Comparison of ENCODE assay signal across 28 mouse cellular contexts in the genomic region with DNA sequence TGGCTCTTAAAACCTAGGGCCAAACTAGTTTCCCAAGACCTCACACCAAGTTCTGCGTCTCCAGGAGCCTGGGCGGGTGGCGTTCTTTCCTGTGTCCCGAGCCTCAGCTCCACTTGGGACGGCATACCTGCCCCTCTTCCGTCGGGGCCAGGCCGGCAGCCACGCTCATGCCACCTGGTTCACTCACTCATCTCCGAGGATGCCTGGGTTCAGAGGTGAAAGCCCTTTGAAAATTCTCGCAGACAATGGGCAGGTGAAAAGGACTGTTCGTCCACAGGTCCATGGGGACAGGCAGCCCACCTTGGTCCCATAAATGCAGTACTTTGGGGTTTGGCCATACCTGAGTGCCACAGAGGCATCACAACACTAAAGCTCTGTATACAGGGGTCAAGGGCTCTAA. TPM values are rescaled to one million over a fixed set of nuclear protein-coding genes. Genes with fewer than 3 reads are reported as not detected.
A peak's percentile ranks its signal among the peaks of the same experiment; 100 is the strongest.
DNase-seq lines count a peak whose midpoint lies in the region; ATAC-seq and TF ChIP-seq lines count a peak whose summit lies in the region.
"Had no signal": no experiment of that assay in that cellular context is flagged by ENCODE, and none has a peak within 500 bp of the region (broad histone marks: within the 10 kb centered on the region; RNA-seq: fewer than 3 reads in every experiment).

No protein-coding gene starts in this region.

- H3K9me3 ChIP-seq in heart, postnatal 0 days (replicated peaks; ENCODE audit: control insufficient read depth, low read length), result no peaks in the 10 kb centered on the region
- H3K9me3 ChIP-seq in heart, embryonic 11.5 days (replicated peaks; ENCODE audit: control insufficient read depth, low read length), result no peaks in the 10 kb centered on the region
- H3K9me3 ChIP-seq in liver, embryonic 13.5 days (replicated peaks), result no peaks in the 10 kb centered on the region
- H3K9me3 ChIP-seq: embryonic facial prominence, embryonic 15.5 days; G1E; heart, embryonic 12.5 days; hindbrain, embryonic 15.5 days; limb, embryonic 13.5 days; midbrain, embryonic 10.5 days; neural tube, embryonic 13.5 days; stomach, embryonic 15.5 days had no signal

- no peak for ATAC-seq in heart, postnatal 0 days (ENCODE audit: insufficient read depth, low read depth)
- no peak for ATAC-seq in heart, embryonic 11.5 days (replicated peaks; ENCODE audit: insufficient number of reproducible peaks, low FRiP score, low TSS enrichment)
- no peak for ATAC-seq in liver, embryonic 13.5 days (ENCODE audit: low read depth)
- ATAC-seq: forebrain, postnatal 0 days; midbrain, embryonic 16.5 days had no signal

- DNase-seq in heart, postnatal 0 days (ENCODE audit: low spot score), result no peak
- no peak for DNase-seq in spleen, adult 2 months (ENCODE audit: low read depth in 1 of 2, low spot score in 2 of 2)
- DNase-seq in spleen, adult 12 weeks (ENCODE audit: low spot score), result no peak
- no peak for DNase-seq in liver, embryonic 13.5 days
- no peak for DNase-seq in Muller cell, postnatal 12 days (ENCODE audit: inconsistent ontology term)
- DNase-seq in adrenal gland, adult 2 months, result no peak
- DNase-seq: adrenal gland, adult 8-10 months; B cell, adult 2 months; cerebellum, adult 8-10 months; cerebellum, postnatal 36 days; forebrain, postnatal 0 days; gastrocnemius, postnatal 36 days; heart, postnatal 4 days; kidney, adult 9 months; kidney, postnatal 25 days; thymus, postnatal 25 days had no signal

- no peak for TF ChIP-seq EP300 in heart, postnatal 0 days (IDR thresholded peaks at IDR 0.05; ENCODE audit: low read depth)

- no peak overlapping the region for H3K4me3 ChIP-seq in heart, postnatal 0 days (ENCODE audit: low read depth, low read length)
- no peak overlapping the region for H3K4me3 ChIP-seq in heart, embryonic 11.5 days (ENCODE audit: low read depth, low read length)
- no peak overlapping the region for H3K4me3 ChIP-seq in spleen, adult 2 months (ENCODE audit: extremely low read depth, insufficient read depth, insufficient read length)
- no peak overlapping the region for H3K4me3 ChIP-seq in liver, embryonic 13.5 days (replicated peaks)
- H3K4me3 ChIP-seq: embryonic facial prominence, embryonic 15.5 days; heart, embryonic 12.5 days; hindbrain, embryonic 15.5 days; limb, embryonic 13.5 days; midbrain, embryonic 10.5 days; myocyte; neural tube, embryonic 13.5 days; stomach, embryonic 15.5 days had no signal

- 85% methylated on average over 12 of the region's 12 CpGs for WGBS in heart, postnatal 0 days
- WGBS in heart, embryonic 11.5 days (ENCODE audit: insufficient replicate concordance), result 94% methylated on average over 12 of the region's 12 CpGs
- WGBS in spleen, adult 2 months, result 94% methylated on average over 12 of the region's 12 CpGs
- 87% methylated on average over 12 of the region's 12 CpGs for WGBS in liver, embryonic 13.5 days (ENCODE audit: insufficient replicate concordance)

- peak overlapping the region; percentile 22; the same call in 1 of the 2 replicates for H3K27ac ChIP-seq in heart, postnatal 0 days (ENCODE audit: low read depth)
- H3K27ac ChIP-seq in heart, embryonic 11.5 days (ENCODE audit: low read depth, low read length), result no peak overlapping the region
- peak overlapping the region; percentile 26; the same call in 1 of the 2 replicates for H3K27ac ChIP-seq in spleen, adult 2 months (ENCODE audit: insufficient read depth, low read length)
- H3K27ac ChIP-seq in liver, embryonic 13.5 days, result peak overlapping the region; percentile 70
- H3K27ac ChIP-seq: embryonic facial prominence, embryonic 15.5 days; hindbrain, embryonic 15.5 days; limb, embryonic 13.5 days; midbrain, embryonic 10.5 days; neural tube, embryonic 13.5 days; stomach, embryonic 15.5 days had no signal

- no peak overlapping the region for H3K4me2 ChIP-seq in heart, postnatal 0 days (ENCODE audit: low read depth, low read length)
- no peak overlapping the region for H3K4me2 ChIP-seq in heart, embryonic 11.5 days
- no peak overlapping the region for H3K4me2 ChIP-seq in liver, embryonic 13.5 days
- H3K4me2 ChIP-seq: embryonic facial prominence, embryonic 15.5 days; heart, embryonic 12.5 days; hindbrain, embryonic 15.5 days; limb, embryonic 13.5 days; neural tube, embryonic 13.5 days; stomach, embryonic 15.5 days had no signal

- TF ChIP-seq CTCF in heart, postnatal 0 days (IDR thresholded peaks at IDR 0.05; ENCODE audit: low read depth), result no peak
- TF ChIP-seq CTCF in spleen, adult 2 months (IDR thresholded peaks at IDR 0.05; ENCODE audit: extremely low read depth, insufficient read depth, insufficient read length, insufficient replicate concordance), result no peak

- peaks cover 15% of the 10 kb centered on the region; the same call in 1 of the 2 replicates for H3K4me1 ChIP-seq in heart, postnatal 0 days (ENCODE audit: control insufficient read depth, insufficient read depth)
- peaks cover 7% of the 10 kb centered on the region; the same call in 1 of the 2 replicates for H3K4me1 ChIP-seq in heart, embryonic 11.5 days (ENCODE audit: control insufficient read depth, insufficient read depth, low read length)
- peaks cover 3% of the 10 kb centered on the region; the same call in 1 of the 2 replicates for H3K4me1 ChIP-seq in spleen, adult 2 months (ENCODE audit: control insufficient read depth, insufficient read depth, insufficient read length)
- peaks cover 42% of the 10 kb centered on the region for H3K4me1 ChIP-seq in liver, embryonic 13.5 days (replicated peaks)
- H3K4me1 ChIP-seq: embryonic facial prominence, embryonic 15.5 days; hindbrain, embryonic 15.5 days; limb, embryonic 13.5 days; neural tube, embryonic 13.5 days; stomach, embryonic 15.5 days had no signal

- H3K36me3 ChIP-seq in heart, postnatal 0 days (replicated peaks; ENCODE audit: control insufficient read depth, insufficient read depth, low read length), result peaks cover 98% of the 10 kb centered on the region
- H3K36me3 ChIP-seq in heart, embryonic 11.5 days (ENCODE audit: control insufficient read depth, insufficient read depth, low read length), result peaks cover 66% of the 10 kb centered on the region
- H3K36me3 ChIP-seq in spleen, adult 2 months (ENCODE audit: control insufficient read depth, insufficient read depth, low read length), result peaks cover 67% of the 10 kb centered on the region
- H3K36me3 ChIP-seq in liver, embryonic 13.5 days, result peaks cover 99% of the 10 kb centered on the region

- no peaks in the 10 kb centered on the region for H3K27me3 ChIP-seq in heart, postnatal 0 days (ENCODE audit: control insufficient read depth, insufficient read depth, low read length)
- no peaks in the 10 kb centered on the region for H3K27me3 ChIP-seq in heart, embryonic 11.5 days (ENCODE audit: control insufficient read depth, insufficient read depth, low read length)
- no peaks in the 10 kb centered on the region for H3K27me3 ChIP-seq in spleen, adult 2 months (ENCODE audit: control insufficient read depth, insufficient read depth, low read length)
- H3K27me3 ChIP-seq in liver, embryonic 13.5 days, result no peaks in the 10 kb centered on the region
- H3K27me3 ChIP-seq: CH12.LX; embryonic facial prominence, embryonic 15.5 days; heart, embryonic 12.5 days; hindbrain, embryonic 15.5 days; limb, embryonic 13.5 days; neural tube, embryonic 13.5 days; stomach, embryonic 15.5 days had no signal

- no peak for TF ChIP-seq POLR2A in spleen, adult 2 months (IDR thresholded peaks at IDR 0.05; ENCODE audit: low read depth, low read length)

- no peak overlapping the region for H3K9ac ChIP-seq in heart, postnatal 0 days (replicated peaks; ENCODE audit: low read depth, low read length)
- H3K9ac ChIP-seq in heart, embryonic 11.5 days (ENCODE audit: low read depth, low read length), result no peak overlapping the region
- no peak overlapping the region for H3K9ac ChIP-seq in liver, embryonic 13.5 days
- H3K9ac ChIP-seq: embryonic facial prominence, embryonic 15.5 days; forebrain, postnatal 0 days; heart, embryonic 12.5 days; hindbrain, embryonic 15.5 days; limb, embryonic 13.5 days; neural tube, embryonic 13.5 days; stomach, embryonic 15.5 days had no signal

RNA-seq across cellular contexts. Expression of gene Stab1, which starts 15.8 kb away (rescaled TPM):
- total RNA-seq in heart, postnatal 0 days (2014; rRNA removed; ENCODE audit: low replicate concordance), result 75.3 and 90.4 TPM in 2 replicates
- polyA plus RNA-seq in heart, postnatal 0 days (2015; fragmentation: Nextera tagmentation; extraction: Ambion mirVana), result 24.0 and 25.4 TPM in 2 replicates
- polyA plus RNA-seq in heart, embryonic 11.5 days (2014; fragmentation: Nextera tagmentation; extraction: Ambion mirVana), result 35.9 and 40.4 TPM in 2 replicates
- polyA plus RNA-seq in spleen, adult 2 months (2012; rRNA removed), result 42.1 and 44.3 TPM in 2 replicates
- 18.5 and 19.2 TPM in 2 replicates for polyA plus RNA-seq in liver, embryonic 13.5 days (2015; fragmentation: Nextera tagmentation; extraction: Ambion mirVana)
- 10 to 100 TPM; 55.8 to 67.6 TPM for total RNA-seq in adrenal gland, adult 2 months (2021)
- polyA plus RNA-seq in adrenal gland, adult 2 months (2012; rRNA removed), result 80.5 and 82.1 TPM in 2 replicates
- polyA plus RNA-seq: G1E had no signal

RNA-seq across cellular contexts. Expression of gene Tnnc1, which starts 23.9 kb away (rescaled TPM):
- 2,939 and 3,145 TPM in 2 replicates for total RNA-seq in heart, postnatal 0 days (2014; rRNA removed; ENCODE audit: low replicate concordance)
- polyA plus RNA-seq in heart, postnatal 0 days (2015; fragmentation: Nextera tagmentation; extraction: Ambion mirVana), result 7,680 and 7,748 TPM in 2 replicates
- 3,123 and 3,177 TPM in 2 replicates for polyA plus RNA-seq in heart, embryonic 11.5 days (2014; fragmentation: Nextera tagmentation; extraction: Ambion mirVana)
- 0.18 and 0.62 TPM in 2 replicates for polyA plus RNA-seq in spleen, adult 2 months (2012; rRNA removed)
- 21.1 and 25.3 TPM in 2 replicates for polyA plus RNA-seq in liver, embryonic 13.5 days (2015; fragmentation: Nextera tagmentation; extraction: Ambion mirVana)
- total RNA-seq in adrenal gland, adult 2 months (2021), result 1 to 10 TPM; 1.3 to 1.7 TPM
- polyA plus RNA-seq in adrenal gland, adult 2 months (2012; rRNA removed), result 0.36 TPM in 1 of 2 replicates, not detected in the other

RNA-seq across cellular contexts. Expression of gene Nisch, which starts 32.6 kb away (rescaled TPM):
- 292 and 338 TPM in 2 replicates for total RNA-seq in heart, postnatal 0 days (2014; rRNA removed; ENCODE audit: low replicate concordance)
- polyA plus RNA-seq in heart, postnatal 0 days (2015; fragmentation: Nextera tagmentation; extraction: Ambion mirVana), result 162 and 171 TPM in 2 replicates
- 286 and 325 TPM in 2 replicates for polyA plus RNA-seq in heart, embryonic 11.5 days (2014; fragmentation: Nextera tagmentation; extraction: Ambion mirVana)
- polyA plus RNA-seq in spleen, adult 2 months (2012; rRNA removed), result 257 and 263 TPM in 2 replicates
- polyA plus RNA-seq in liver, embryonic 13.5 days (2015; fragmentation: Nextera tagmentation; extraction: Ambion mirVana), result 77.9 and 84.9 TPM in 2 replicates
- total RNA-seq in adrenal gland, adult 2 months (2021), result 100 to 1,000 TPM; 249 to 309 TPM
- polyA plus RNA-seq in adrenal gland, adult 2 months (2012; rRNA removed), result 412 and 462 TPM in 2 replicates

RNA-seq across cellular contexts. Expression of gene Sema3g, which starts 33.5 kb away (rescaled TPM):
- total RNA-seq in heart, postnatal 0 days (2014; rRNA removed; ENCODE audit: low replicate concordance), result 4.4 and 12.7 TPM in 2 replicates
- 0.75 and 0.90 TPM in 2 replicates for polyA plus RNA-seq in heart, postnatal 0 days (2015; fragmentation: Nextera tagmentation; extraction: Ambion mirVana)
- 0.03 and 0.08 TPM in 2 replicates for polyA plus RNA-seq in heart, embryonic 11.5 days (2014; fragmentation: Nextera tagmentation; extraction: Ambion mirVana)
- 4.0 and 4.3 TPM in 2 replicates for polyA plus RNA-seq in spleen, adult 2 months (2012; rRNA removed)
- polyA plus RNA-seq in liver, embryonic 13.5 days (2015; fragmentation: Nextera tagmentation; extraction: Ambion mirVana), result 0.02 and 0.05 TPM in 2 replicates
- total RNA-seq in adrenal gland, adult 2 months (2021), result 10 to 100 TPM in 1 of 2 experiments, 1 to 10 TPM in 1; 5.2 to 11.2 TPM
- 8.7 and 10.9 TPM in 2 replicates for polyA plus RNA-seq in adrenal gland, adult 2 months (2012; rRNA removed)
- polyA plus RNA-seq: G1E had no signal

RNA-seq across cellular contexts. Expression of gene Nt5dc2, which starts 53.3 kb away (rescaled TPM):
- 212 and 269 TPM in 2 replicates for total RNA-seq in heart, postnatal 0 days (2014; rRNA removed; ENCODE audit: low replicate concordance)
- polyA plus RNA-seq in heart, postnatal 0 days (2015; fragmentation: Nextera tagmentation; extraction: Ambion mirVana), result 146 and 158 TPM in 2 replicates
- 342 and 344 TPM in 2 replicates for polyA plus RNA-seq in heart, embryonic 11.5 days (2014; fragmentation: Nextera tagmentation; extraction: Ambion mirVana)
- 30.3 and 46.4 TPM in 2 replicates for polyA plus RNA-seq in spleen, adult 2 months (2012; rRNA removed)
- 174 and 196 TPM in 2 replicates for polyA plus RNA-seq in liver, embryonic 13.5 days (2015; fragmentation: Nextera tagmentation; extraction: Ambion mirVana)
- total RNA-seq in adrenal gland, adult 2 months (2021), result 10 to 100 TPM; 22.5 to 33.3 TPM
- polyA plus RNA-seq in adrenal gland, adult 2 months (2012; rRNA removed), result 107 and 124 TPM in 2 replicates

Comparison
In these comparisons a context has a peak if more than half of its experiments do, and no peak if none do; other contexts are left out.
1. RNA of gene Tnnc1, which starts 23.9 kb away (polyA plus RNA-seq): 7,680 to 7,748 TPM in heart, postnatal 0 days and 3,123 to 3,177 TPM in heart, embryonic 11.5 days; 21.1 to 25.3 TPM in liver, embryonic 13.5 days, 0.18 to 0.62 TPM in spleen, adult 2 months and 0.36 TPM in adrenal gland, adult 2 months; every median in the first group is over 100 times any median in the second.